In genomic region chr3:101078344-101078743, GRCm38 (mm10) we compare ENCODE assay signal across 9 mouse cellular contexts. TPM values are rescaled to one million over a fixed set of nuclear protein-coding genes. Genes with fewer than 3 reads are reported as not detected.
DNase-seq lines count a peak whose midpoint lies in the region; ATAC-seq and TF ChIP-seq lines count a peak whose summit lies in the region.
"Had no signal": no experiment of that assay in that cellular context is flagged by ENCODE, and none has a peak within 500 bp of the region (broad histone marks: within the 10 kb centered on the region; RNA-seq: fewer than 3 reads in every experiment).

No protein-coding gene starts in this region.

- no peak overlapping the region for H3K4me2 ChIP-seq in intestine, embryonic 15.5 days (replicated peaks)
- H3K4me2 ChIP-seq in intestine, postnatal 0 days (replicated peaks; ENCODE audit: low read depth) = no peak overlapping the region
- no peak overlapping the region for H3K4me2 ChIP-seq in kidney, embryonic 16.5 days (replicated peaks; ENCODE audit: low read depth, low read length)
- H3K4me2 ChIP-seq in forebrain, embryonic 12.5 days = no peak overlapping the region
- H3K4me2 ChIP-seq: limb, embryonic 12.5 days had no signal

- DNase-seq in NIH3T3 (ENCODE audit: low read depth) = peak; percentile 74
- DNase-seq in cerebellum, postnatal 36 days = peak; percentile 26 to 46
- no peak for DNase-seq in embryo, embryonic 9.5 days (ENCODE audit: extremely low spot score)

- no peak overlapping the region for H3K9ac ChIP-seq in intestine, embryonic 15.5 days
- no peak overlapping the region for H3K9ac ChIP-seq in intestine, postnatal 0 days (ENCODE audit: low read depth, low read length)
- no peak overlapping the region for H3K9ac ChIP-seq in kidney, embryonic 16.5 days (replicated peaks; ENCODE audit: low read length)
- no peak overlapping the region for H3K9ac ChIP-seq in forebrain, embryonic 12.5 days
- H3K9ac ChIP-seq: limb, embryonic 12.5 days had no signal

- 69% methylated on average over 1 of the region's 1 CpGs for WGBS in intestine, embryonic 15.5 days
- 74% methylated on average over 1 of the region's 1 CpGs for WGBS in intestine, postnatal 0 days
- 50% methylated on average over 1 of the region's 1 CpGs for WGBS in kidney, embryonic 16.5 days
- 96% methylated on average over 1 of the region's 1 CpGs for WGBS in forebrain, embryonic 12.5 days

- no peak overlapping the region for H3K4me3 ChIP-seq in intestine, embryonic 15.5 days (replicated peaks)
- H3K4me3 ChIP-seq in intestine, postnatal 0 days (ENCODE audit: low read depth, low read length) = no peak overlapping the region
- H3K4me3 ChIP-seq in kidney, embryonic 16.5 days (ENCODE audit: low read length) = no peak overlapping the region
- H3K4me3 ChIP-seq in forebrain, embryonic 12.5 days (replicated peaks) = no peak overlapping the region
- H3K4me3 ChIP-seq: limb, embryonic 12.5 days had no signal

- H3K27me3 ChIP-seq in intestine, embryonic 15.5 days (replicated peaks) = no peaks in the 10 kb centered on the region
- H3K27me3 ChIP-seq in intestine, postnatal 0 days (replicated peaks; ENCODE audit: control insufficient read depth, insufficient read depth, low read length) = no peaks in the 10 kb centered on the region
- no peaks in the 10 kb centered on the region for H3K27me3 ChIP-seq in kidney, embryonic 16.5 days (ENCODE audit: insufficient read depth, low read length)
- no peaks in the 10 kb centered on the region for H3K27me3 ChIP-seq in forebrain, embryonic 12.5 days
- H3K27me3 ChIP-seq: limb, embryonic 12.5 days had no signal

- peaks cover 6% of the 10 kb centered on the region; the same call in 1 of the 2 replicates for H3K4me1 ChIP-seq in intestine, embryonic 15.5 days (replicated peaks)
- H3K4me1 ChIP-seq in intestine, postnatal 0 days (replicated peaks; ENCODE audit: control insufficient read depth, insufficient read depth, low read length) = no peaks in the 10 kb centered on the region
- H3K4me1 ChIP-seq in kidney, embryonic 16.5 days (ENCODE audit: insufficient read depth, low read length) = peaks cover 14% of the 10 kb centered on the region
- H3K4me1 ChIP-seq in forebrain, embryonic 12.5 days = peaks cover 3% of the 10 kb centered on the region

- peaks cover 6% of the 10 kb centered on the region; the same call in 1 of the 2 replicates for H3K36me3 ChIP-seq in intestine, embryonic 15.5 days
- peaks cover 25% of the 10 kb centered on the region for H3K36me3 ChIP-seq in intestine, postnatal 0 days (ENCODE audit: control insufficient read depth, insufficient read depth)
- peaks cover 12% of the 10 kb centered on the region; the same call in 1 of the 2 replicates for H3K36me3 ChIP-seq in kidney, embryonic 16.5 days (ENCODE audit: insufficient read depth, low read length)
- peaks cover 45% of the 10 kb centered on the region for H3K36me3 ChIP-seq in forebrain, embryonic 12.5 days (replicated peaks)

- ATAC-seq in intestine, embryonic 15.5 days = peak; percentile 34; the same call in 1 of the 2 replicates
- ATAC-seq in intestine, postnatal 0 days = no peak
- ATAC-seq in kidney, embryonic 16.5 days (ENCODE audit: low FRiP score, low TSS enrichment) = 0 out of 2 replicates have a peak, but pooled peaks have one; percentile 19
- no peak for ATAC-seq in megakaryocyte progenitor cell, adult 5-6 weeks (replicated peaks; ENCODE audit: poor library complexity)
- ATAC-seq in forebrain, embryonic 12.5 days (ENCODE audit: low FRiP score) = no peak

- TF ChIP-seq CTCF in intestine, postnatal 0 days (IDR thresholded peaks at IDR 0.05; ENCODE audit: low read depth) = no peak

- H3K9me3 ChIP-seq in intestine, embryonic 15.5 days = no peaks in the 10 kb centered on the region
- no peaks in the 10 kb centered on the region for H3K9me3 ChIP-seq in intestine, postnatal 0 days (ENCODE audit: control insufficient read depth)
- no peaks in the 10 kb centered on the region for H3K9me3 ChIP-seq in kidney, embryonic 16.5 days (ENCODE audit: low read length)
- H3K9me3 ChIP-seq in forebrain, embryonic 12.5 days = no peaks in the 10 kb centered on the region
- H3K9me3 ChIP-seq: limb, embryonic 12.5 days had no signal

- H3K27ac ChIP-seq in intestine, embryonic 15.5 days = no peak overlapping the region
- no peak overlapping the region for H3K27ac ChIP-seq in intestine, postnatal 0 days (ENCODE audit: low read depth, low read length)
- no peak overlapping the region for H3K27ac ChIP-seq in kidney, embryonic 16.5 days (ENCODE audit: low read length)
- no peak overlapping the region for H3K27ac ChIP-seq in forebrain, embryonic 12.5 days
- H3K27ac ChIP-seq: limb, embryonic 12.5 days had no signal

RNA-seq across cellular contexts. Expression of gene Ptgfrn, which starts 31.7 kb away (rescaled TPM):
- 4.4 and 4.5 TPM in 2 replicates for polyA plus RNA-seq in intestine, embryonic 15.5 days (2015; fragmentation: Nextera tagmentation; extraction: Ambion mirVana)
- 5.6 and 6.1 TPM in 2 replicates for polyA plus RNA-seq in intestine, postnatal 0 days (2015; fragmentation: Nextera tagmentation; extraction: Ambion mirVana)
- polyA plus RNA-seq in kidney, embryonic 16.5 days (2015; fragmentation: Nextera tagmentation; extraction: Ambion mirVana) = 2.1 and 2.4 TPM in 2 replicates
- 0.02 and 0.05 TPM in 2 replicates for total RNA-seq in megakaryocyte progenitor cell, adult 5-6 weeks (2015)
- total RNA-seq in megakaryocyte progenitor cell, adult 5-6 weeks (2017) = 0.12 TPM in 1 of 2 replicates, not detected in the other
- 3.9 and 4.5 TPM in 2 replicates for polyA plus RNA-seq in forebrain, embryonic 12.5 days (2016; fragmentation: Nextera tagmentation; extraction: Ambion mirVana)

RNA-seq across cellular contexts. Expression of gene Cd101, which starts 49.0 kb away (rescaled TPM):
- polyA plus RNA-seq in intestine, embryonic 15.5 days (2015; fragmentation: Nextera tagmentation; extraction: Ambion mirVana) = 0.05 TPM in 1 of 2 replicates, not detected in the other
- 1.0 and 1.1 TPM in 2 replicates for polyA plus RNA-seq in intestine, postnatal 0 days (2015; fragmentation: Nextera tagmentation; extraction: Ambion mirVana)
- 0.06 TPM in 1 of 2 replicates, not detected in the other for polyA plus RNA-seq in kidney, embryonic 16.5 days (2015; fragmentation: Nextera tagmentation; extraction: Ambion mirVana)
- 0.20 TPM in 1 of 2 replicates, not detected in the other for total RNA-seq in megakaryocyte progenitor cell, adult 5-6 weeks (2015)
- 0.41 and 0.42 TPM in 2 replicates for total RNA-seq in megakaryocyte progenitor cell, adult 5-6 weeks (2017)
- polyA plus RNA-seq in forebrain, embryonic 12.5 days (2016; fragmentation: Nextera tagmentation; extraction: Ambion mirVana) = 0.05 TPM in 1 of 2 replicates, not detected in the other

Comparison
In these comparisons a context has a peak if more than half of its experiments do, and no peak if none do; other contexts are left out.
1. ATAC-seq: peak in intestine, embryonic 15.5 days (single experiment) and kidney, embryonic 16.5 days (single experiment); none in intestine, postnatal 0 days (single experiment), megakaryocyte progenitor cell, adult 5-6 weeks (single experiment) and forebrain, embryonic 12.5 days (single experiment).